Mouse (Mus musculus) MEL (cell line): Measurements from ENCODE around the gene Slc25a21. TPM values are rescaled to one million over a fixed set of nuclear protein-coding genes. Genes with fewer than 3 reads are reported as not detected.

Source experiments
- DNase-seq: peaks from one replicate; pipeline ENCODE4 v3.0.0; 2011; ENCODE audit warnings: low read depth, low spot score
- H3K27ac ChIP-seq: 2 replicates; pipeline ENCODE4 v1.5.1; 2012; ENCODE audit warnings: low read depth, mild to moderate bottlenecking, control low read depth, low read length, moderate library complexity; ENCODE audit not compliant: control insufficient read depth
- H3K27me3 ChIP-seq, 2 experiments: fragments of 150-350 bp in 1 of 2; sonication (generic) in 1 of 2; 2 replicates each; pipeline ENCODE4 v1.6.1; 2012; ENCODE audit warnings: low read length in 2 of 2, mild to moderate bottlenecking in 2 of 2, improper control_type of control experiment in 1 of 2, moderate library complexity in 1 of 2; ENCODE audit not compliant: insufficient read depth in 2 of 2, control insufficient read depth in 1 of 2
- H3K36me3 ChIP-seq, 2 experiments: 2 replicates each; pipeline ENCODE4 v1.6.1; 2012 to 2014; ENCODE audit warnings: low read length in 2 of 2, improper control_type of control experiment in 1 of 2, inconsistent platforms in 1 of 2, mild to moderate bottlenecking in 1 of 2; ENCODE audit not compliant: insufficient read depth in 2 of 2, control insufficient read depth in 1 of 2
- H3K4me1 ChIP-seq, 2 experiments: fragments of 150-350 bp in 1 of 2; sonication (generic) in 1 of 2; 2 replicates each; pipeline ENCODE4 v1.6.1; 2012; ENCODE audit warnings: low read length in 2 of 2, improper control_type of control experiment in 1 of 2, mild to moderate bottlenecking in 1 of 2; ENCODE audit not compliant: insufficient read depth in 2 of 2, control insufficient read depth in 1 of 2
- H3K4me3 ChIP-seq, 2 experiments: fragments of 150-350 bp in 1 of 2; sonication (generic) in 1 of 2; 2 replicates each; pipeline ENCODE4 v1.5.1; 2012; ENCODE audit warnings: low read depth in 2 of 2, low read length in 2 of 2, mild to moderate bottlenecking in 2 of 2, moderate library complexity in 2 of 2, control low read depth in 1 of 2, improper control_type of control experiment in 1 of 2; ENCODE audit not compliant: control insufficient read depth in 1 of 2, insufficient read depth in 1 of 2
- H3K79me2 ChIP-seq: 2 replicates; pipeline ENCODE4 v1.6.1; 2012; ENCODE audit warnings: mild to moderate bottlenecking, low read length, moderate library complexity; ENCODE audit not compliant: control insufficient read depth, poor library complexity, insufficient read depth
- H3K9ac ChIP-seq: 2 replicates; pipeline ENCODE4 v1.6.1; 2012; ENCODE audit warnings: low read depth, mild to moderate bottlenecking, control low read depth, low read length, moderate library complexity; ENCODE audit not compliant: control insufficient read depth, poor library complexity, severe bottlenecking
- H3K9me3 ChIP-seq: fragments of 150-350 bp; sonication (generic); replicated peaks from 2 replicates; pipeline ENCODE4 v1.6.1; 2012; ENCODE audit warnings: mild to moderate bottlenecking, low read length, improper control_type of control experiment, moderate library complexity; ENCODE audit not compliant: insufficient read depth
- BHLHE40 ChIP-seq: IDR thresholded peaks from 2 replicates; pipeline ENCODE4 v1.6.1; 2012; ENCODE audit warnings: low read depth, mild to moderate bottlenecking, inconsistent platforms, low read length, improper control_type of control experiment, borderline replicate concordance
- CHD1 ChIP-seq: IDR thresholded peaks from 2 replicates; pipeline ENCODE4 v1.6.1; 2012; ENCODE audit warnings: low read depth, mild to moderate bottlenecking, inconsistent platforms, low read length, improper control_type of control experiment
- ELF1 ChIP-seq: IDR thresholded peaks from 2 replicates; pipeline ENCODE4 v1.6.1; 2014; ENCODE audit warnings: low read depth, mild to moderate bottlenecking, inconsistent platforms, low read length, improper control_type of control experiment, moderate library complexity
- EP300 ChIP-seq, 2 experiments: IDR thresholded peaks; 2 replicates each; pipeline ENCODE4 v1.6.1; 2011; ENCODE audit warnings: improper control_type of control experiment in 2 of 2, low read length in 2 of 2, low read depth in 1 of 2, mild to moderate bottlenecking in 1 of 2
- ETS1 ChIP-seq: IDR thresholded peaks from 2 replicates; pipeline ENCODE4 v1.6.1; 2012; ENCODE audit warnings: low read depth, mild to moderate bottlenecking, inconsistent platforms, low read length, improper control_type of control experiment, moderate library complexity
- GABPA ChIP-seq: IDR thresholded peaks from 2 replicates; pipeline ENCODE4 v1.6.1; 2012; ENCODE audit warnings: low read depth, mild to moderate bottlenecking, inconsistent platforms, low read length, improper control_type of control experiment, moderate library complexity
- GATA1 ChIP-seq: IDR thresholded peaks from 2 replicates; pipeline ENCODE4 v1.6.1; 2011; ENCODE audit warnings: low read depth, low read length, improper control_type of control experiment
- HCFC1 ChIP-seq: IDR thresholded peaks from 2 replicates; pipeline ENCODE4 v1.6.1; 2012; ENCODE audit warnings: low read depth, mild to moderate bottlenecking, inconsistent platforms, low read length, improper control_type of control experiment, moderate library complexity
- JUND ChIP-seq: IDR thresholded peaks from 2 replicates; pipeline ENCODE4 v1.6.1; 2011; ENCODE audit warnings: low read depth, mild to moderate bottlenecking, improper control_type of control experiment, low read length
- KAT2A ChIP-seq: conservative IDR thresholded peaks from 2 replicates; pipeline ENCODE4 v1.6.1; 2012; ENCODE audit warnings: low read depth, low read length, improper control_type of control experiment, inconsistent platforms
- MAFK ChIP-seq: IDR thresholded peaks from 2 replicates; pipeline ENCODE4 v1.6.1; 2011; ENCODE audit warnings: low read depth, mild to moderate bottlenecking, low read length, improper control_type of control experiment, borderline replicate concordance
- MAX ChIP-seq: IDR thresholded peaks from 2 replicates; pipeline ENCODE4 v1.6.1; 2011; ENCODE audit warnings: low read length, improper control_type of control experiment
- MAZ ChIP-seq: IDR thresholded peaks from 2 replicates; pipeline ENCODE4 v1.6.1; 2012; ENCODE audit warnings: low read depth, mild to moderate bottlenecking, inconsistent platforms, low read length, improper control_type of control experiment
- MEF2A ChIP-seq: IDR thresholded peaks from 2 replicates; pipeline ENCODE4 v1.6.1; 2014; ENCODE audit warnings: low read depth, mild to moderate bottlenecking, inconsistent platforms, low read length, improper control_type of control experiment; ENCODE audit not compliant: poor library complexity, insufficient replicate concordance, severe bottlenecking; ENCODE audit errors: extremely low read depth
- MXI1 ChIP-seq: IDR thresholded peaks from 2 replicates; pipeline ENCODE4 v1.6.1; 2011; ENCODE audit warnings: mild to moderate bottlenecking, low read depth, low read length, improper control_type of control experiment
- MYB ChIP-seq: IDR thresholded peaks from 2 replicates; pipeline ENCODE4 v1.6.1; 2011; ENCODE audit warnings: mild to moderate bottlenecking, low read depth, low read length, improper control_type of control experiment
- MYC ChIP-seq: IDR thresholded peaks from 2 replicates; pipeline ENCODE4 v1.6.1; 2011; ENCODE audit warnings: low read depth, mild to moderate bottlenecking, low read length, improper control_type of control experiment, moderate library complexity
- NELFE ChIP-seq: IDR thresholded peaks from 2 replicates; pipeline ENCODE4 v1.6.1; 2011; ENCODE audit warnings: low read depth, low read length, improper control_type of control experiment
- NRF1 ChIP-seq: IDR thresholded peaks from 2 replicates; pipeline ENCODE4 v1.6.1; 2014; ENCODE audit warnings: low read depth, mild to moderate bottlenecking, inconsistent platforms, low read length, improper control_type of control experiment, moderate library complexity; ENCODE audit not compliant: poor library complexity, insufficient read depth, severe bottlenecking
- POLR2A ChIP-seq, 2 experiments: IDR thresholded peaks; 2 replicates each; pipeline ENCODE4 v1.6.1; 2011 to 2012; ENCODE audit warnings: low read length in 2 of 2, mild to moderate bottlenecking in 2 of 2, control low read depth in 1 of 2, improper control_type of control experiment in 1 of 2, low read depth in 1 of 2, moderate library complexity in 1 of 2; ENCODE audit not compliant: control insufficient read depth in 1 of 2, insufficient read depth in 1 of 2, poor library complexity in 1 of 2
- POLR2AphosphoS2 ChIP-seq: IDR thresholded peaks from 2 replicates; pipeline ENCODE4 v1.6.1; 2011; ENCODE audit warnings: low read length, improper control_type of control experiment
- POLR2AphosphoS5 ChIP-seq: IDR thresholded peaks from 2 replicates; pipeline ENCODE4 v1.6.1; 2012; ENCODE audit warnings: low read depth, borderline replicate concordance, mild to moderate bottlenecking, inconsistent platforms, low read length, moderate library complexity, mixed read lengths
- RAD21 ChIP-seq: IDR thresholded peaks from 2 replicates; pipeline ENCODE4 v1.6.1; 2011; ENCODE audit warnings: mild to moderate bottlenecking, low read depth, low read length, improper control_type of control experiment
- RCOR1 ChIP-seq: IDR thresholded peaks from 2 replicates; pipeline ENCODE4 v1.6.1; 2012; ENCODE audit warnings: low read depth, mild to moderate bottlenecking, inconsistent platforms, low read length, improper control_type of control experiment
- SIN3A ChIP-seq: IDR thresholded peaks from 2 replicates; pipeline ENCODE4 v1.6.1; 2012; ENCODE audit warnings: low read length, improper control_type of control experiment, inconsistent platforms
- SMC3 ChIP-seq: IDR thresholded peaks from 2 replicates; pipeline ENCODE4 v1.6.1; 2011; ENCODE audit warnings: low read depth, low read length, improper control_type of control experiment
- TAL1 ChIP-seq: IDR thresholded peaks from 2 replicates; pipeline ENCODE4 v1.6.1; 2012; ENCODE audit warnings: mild to moderate bottlenecking, inconsistent platforms, low read length, moderate library complexity, mixed read lengths
- TBP ChIP-seq: IDR thresholded peaks from 2 replicates; pipeline ENCODE4 v1.8.0; 2011; ENCODE audit warnings: low read depth, low read length, improper control_type of control experiment
- TCF12 ChIP-seq: IDR thresholded peaks from 2 replicates; pipeline ENCODE4 v1.6.1; 2014; ENCODE audit warnings: low read depth, mild to moderate bottlenecking, inconsistent platforms, low read length, improper control_type of control experiment, moderate library complexity
- UBTF ChIP-seq: IDR thresholded peaks from 2 replicates; pipeline ENCODE4 v1.6.1; 2012; ENCODE audit warnings: low read depth, mild to moderate bottlenecking, inconsistent platforms, low read length, improper control_type of control experiment, moderate library complexity, borderline replicate concordance; ENCODE audit not compliant: insufficient read depth
- USF1 ChIP-seq: IDR thresholded peaks from 2 replicates; pipeline ENCODE4 v1.6.1; 2014; ENCODE audit warnings: low read depth, mild to moderate bottlenecking, inconsistent platforms, low read length, improper control_type of control experiment, moderate library complexity
- ZC3H11A ChIP-seq: IDR thresholded peaks from 2 replicates; pipeline ENCODE4 v1.6.1; 2012; ENCODE audit warnings: low read depth, mild to moderate bottlenecking, inconsistent platforms, low read length, improper control_type of control experiment
- ZKSCAN1 ChIP-seq: IDR thresholded peaks from 2 replicates; pipeline ENCODE4 v1.6.1; 2012; ENCODE audit warnings: low read depth, mild to moderate bottlenecking, inconsistent platforms, low read length, improper control_type of control experiment, moderate library complexity
- ZMIZ1 ChIP-seq: IDR thresholded peaks from 2 replicates; pipeline ENCODE4 v1.6.1; 2012; ENCODE audit warnings: low read depth, mild to moderate bottlenecking, inconsistent platforms, low read length, improper control_type of control experiment, moderate library complexity
- ZNF384 ChIP-seq: IDR thresholded peaks from 2 replicates; pipeline ENCODE4 v1.6.1; 2012; ENCODE audit warnings: low read depth, mild to moderate bottlenecking, inconsistent platforms, low read length, improper control_type of control experiment
- polyA plus RNA-seq, 2 experiments: library from polyadenylated mRNA; stranded (reverse) in 1 of 2; unstranded in 1 of 2; fragments of >175 nt in 1 of 2; fragments of >200 nt in 1 of 2; gene quantifications; 2 replicates each; pipeline versions ENCODE4 v1.2.1 to v1.2.4; 2012; ENCODE audit warnings: low replicate concordance in 2 of 2, low read depth in 1 of 2; ENCODE audit not compliant: insufficient read length in 2 of 2, insufficient read depth in 1 of 2, missing spikeins in 1 of 2
- total RNA-seq: library from RNA; depleted of rRNA; stranded (reverse); fragments of 300-350 nt; gene quantifications from 2 replicates; pipeline ENCODE4 v1.2.3, GENCODE M21; 2012

Slc25a21 gene
- total and polyA plus RNA-seq, 3 experiments, result 14.7 to 18.3 TPM; not detected in 1

- Histone ChIP-seq H3K79me2 (peaks cover 12% of the 10 kb centered on the region), H3K4me3 (peak overlapping the region; percentile 85 to 99), H3K36me3 (peaks cover 0 to 13% of the 10 kb centered on the region in 2 experiments; a peak in 2 of 4 replicates), H3K27me3 (no peaks in the 10 kb centered on the region), H3K4me1 (peaks cover 8 to 10% of the 10 kb centered on the region in 2 experiments), H3K9me3 (no peaks in the 10 kb centered on the region), H3K27ac (peak overlapping the region; percentile 98), H3K9ac (peak overlapping the region; percentile 96)
- DNase-seq, result peak; percentile 82
- TF ChIP-seq BHLHE40 (peak; percentile 48; the same call in 1 of the 2 replicates), MAZ (no peak), ETS1 (peak; percentile 71; the same call in 1 of the 2 replicates), TBP (peak; percentile 85), MYC (no peak), ELF1 (0 out of 2 replicates have a peak, but pooled peaks have one; percentile 18), NRF1 (no peak), MEF2A (no peak), MYB (0 out of 2 replicates have a peak, but pooled peaks have one; percentile 16), SMC3 (no peak), ZC3H11A (no peak), USF1 (no peak), POLR2A (IDR thresholded peaks at IDR 0.05; ENCODE audit: control insufficient read depth in 1 of 2, insufficient read depth in 1 of 2, low read depth in 1 of 2, low read length in 2 of 2, poor library complexity in 1 of 2) (peak in 1 of 2 experiments; percentile 44; a peak in 2 of 4 replicates), ZKSCAN1 (no peak), POLR2AphosphoS5 (no peak; the same call in 1 of the 2 replicates), ZMIZ1 (peak; percentile 2; the same call in 1 of the 2 replicates), RCOR1 (0 out of 2 replicates have a peak, but pooled peaks have one; percentile 33), UBTF (0 out of 2 replicates have a peak, but pooled peaks have one; percentile 64), ZNF384 (no peak), EP300 (IDR thresholded peaks at IDR 0.05; ENCODE audit: low read depth in 1 of 2, low read length in 2 of 2) (peak; percentile 6 to 70; a peak in 1 of 4 replicates), MAX (no peak; the same call in 1 of the 2 replicates), POLR2AphosphoS2 (no peak), TCF12 (peak; percentile 83), GATA1 (peak; percentile 71), KAT2A (0 out of 2 replicates have a peak, but pooled peaks have one; percentile 24), GABPA (no peak), RAD21 (no peak), HCFC1 (peak; percentile 25; the same call in 1 of the 2 replicates), SIN3A (no peak; the same call in 1 of the 2 replicates), JUND (no peak), CHD1 (no peak), TAL1 (0 out of 2 replicates have a peak, but pooled peaks have one; percentile 24), NELFE (no peak; the same call in none of the 2 replicates), MXI1 (peak; percentile 29), MAFK (no peak)
Measured at GRCm38 (mm10) chr12:57196608-57197362, 487 bp downstream of the Slc25a21 start.
